Mouse (Mus musculus) embryonic stem cell, embryonic (primary cell): ENCODE data around the gene Zrsr1.

Experiments
- CTCF ChIA-PET, 4 experiments: fragments of 300-600 bp in 2 of 4; fragments of 350-600 bp in 2 of 4; sonication (Branson Sonifier 250); formaldehyde crosslinking; loops; one replicate each; lab custom pipeline; 2022; ENCODE audit warnings: inconsistent platforms in 2 of 4; lab: Charles Lee
- POLR2A ChIA-PET, 4 experiments: fragments of 300-600 bp in 2 of 4; fragments of 350-600 bp in 2 of 4; sonication (Branson Sonifier 250); formaldehyde crosslinking; loops; one replicate each; lab custom pipeline; 2022; ENCODE audit warnings: antibody characterized with exemption in 4 of 4, inconsistent platforms in 1 of 4; lab: Charles Lee

The Zrsr1 gene

GRCm38 (mm10) chr11:23013580-23014294 is 41.9 kb downstream of the Zrsr1 start:
- ChIA-PET CTCF (interaction anchor here in 2 of 4 experiments (0.6 to 1.6 kb wide), 11 partner anchors 34 to 246 kb away, joined by 3 to 6 read pairs (median 4); partner anchors contain the start of gene Xpo1 (in 1 of the 2)), POLR2A (interaction anchor here in 1 of 4 experiments (1.0 to 1.9 kb wide), 5 partner anchors 12 to 111 kb away, joined by 3 to 5 read pairs (median 3); no protein-coding TSS in a partner anchor)

- ChIA-PET CTCF (interaction anchor here in 2 of 4 experiments (0.7 to 1.3 kb wide), 2 partner anchors 11 to 157 kb away, joined by 3 to 4 read pairs; no protein-coding TSS in a partner anchor), POLR2A (interaction anchor here in 2 of 4 experiments (0.7 to 1.9 kb wide), 5 partner anchors 13 to 100 kb away, joined by 3 to 5 read pairs (median 3); no protein-coding TSS in a partner anchor)
These were observed 43.2 kb downstream of the Zrsr1 start for GRCm38 (mm10) chr11:23014996-23015395.

- CTCF ChIA-PET = interaction anchor here in 3 of 4 experiments (0.6 to 1.4 kb wide), 3 partner anchors 8 to 107 kb away, joined by 3 read pairs; partner anchors contain the start of gene Fam161a (in 1 of the 3)
- POLR2A ChIA-PET = interaction anchor here in 3 of 4 experiments (0.6 to 5.2 kb wide), 12 partner anchors 10 to 239 kb away, joined by 3 to 28 read pairs (median 4); partner anchors contain the start of genes Cct4 (in 1 of the 3), Fam161a (in 1 of the 3) and Xpo1 (in 1 of the 3)
These were observed 46.1 kb downstream of the Zrsr1 start for GRCm38 (mm10) chr11:23017943-23018342.

GRCm38 (mm10) chr11:23020116-23020770 is 48.4 kb downstream of the Zrsr1 start:
- ChIA-PET POLR2A (interaction anchor here (0.7 to 5.2 kb wide), 36 partner anchors 8 to 262 kb away, joined by 3 to 28 read pairs (median 4); partner anchors contain the start of genes Fam161a (in 3 of the 4), Cct4 (in 2 of the 4) and Xpo1 (in 2 of the 4)), CTCF (interaction anchor here in 1 of 4 experiments (1.1 to 1.6 kb wide), 2 partner anchors 27 to 45 kb away, joined by 3 read pairs; no protein-coding TSS in a partner anchor)

- POLR2A ChIA-PET = interaction anchor here (0.6 to 5.2 kb wide), 34 partner anchors 9 to 800 kb away, joined by 3 to 28 read pairs (median 5); partner anchors contain the start of genes Fam161a (in 3 of the 4), Cct4 (in 2 of the 4) and Xpo1 (in 2 of the 4)
- CTCF ChIA-PET = interaction anchor here in 1 of 4 experiments (1.6 kb wide), 1 partner anchor 44 kb away, joined by 3 read pairs; no protein-coding TSS in a partner anchor
These were observed 49.0 kb downstream of the Zrsr1 start for GRCm38 (mm10) chr11:23020841-23021240.

- ChIA-PET CTCF (no interaction called here), POLR2A (interaction anchor here in 2 of 4 experiments (0.9 to 1.2 kb wide), 3 partner anchors 10 to 102 kb away, joined by 3 read pairs; no protein-coding TSS in a partner anchor)
These were observed 51.4 kb downstream of the Zrsr1 start for GRCm38 (mm10) chr11:23023155-23023554.

- ChIA-PET POLR2A (interaction anchor here in 2 of 4 experiments (1.0 to 1.2 kb wide), 4 partner anchors 14 to 231 kb away, joined by 3 to 4 read pairs (median 3); no protein-coding TSS in a partner anchor), CTCF (no interaction called here)
These were observed 52.4 kb downstream of the Zrsr1 start for GRCm38 (mm10) chr11:23024169-23024568.
